ENCODE assay signal across 8 mouse cellular contexts in the genomic region with DNA sequence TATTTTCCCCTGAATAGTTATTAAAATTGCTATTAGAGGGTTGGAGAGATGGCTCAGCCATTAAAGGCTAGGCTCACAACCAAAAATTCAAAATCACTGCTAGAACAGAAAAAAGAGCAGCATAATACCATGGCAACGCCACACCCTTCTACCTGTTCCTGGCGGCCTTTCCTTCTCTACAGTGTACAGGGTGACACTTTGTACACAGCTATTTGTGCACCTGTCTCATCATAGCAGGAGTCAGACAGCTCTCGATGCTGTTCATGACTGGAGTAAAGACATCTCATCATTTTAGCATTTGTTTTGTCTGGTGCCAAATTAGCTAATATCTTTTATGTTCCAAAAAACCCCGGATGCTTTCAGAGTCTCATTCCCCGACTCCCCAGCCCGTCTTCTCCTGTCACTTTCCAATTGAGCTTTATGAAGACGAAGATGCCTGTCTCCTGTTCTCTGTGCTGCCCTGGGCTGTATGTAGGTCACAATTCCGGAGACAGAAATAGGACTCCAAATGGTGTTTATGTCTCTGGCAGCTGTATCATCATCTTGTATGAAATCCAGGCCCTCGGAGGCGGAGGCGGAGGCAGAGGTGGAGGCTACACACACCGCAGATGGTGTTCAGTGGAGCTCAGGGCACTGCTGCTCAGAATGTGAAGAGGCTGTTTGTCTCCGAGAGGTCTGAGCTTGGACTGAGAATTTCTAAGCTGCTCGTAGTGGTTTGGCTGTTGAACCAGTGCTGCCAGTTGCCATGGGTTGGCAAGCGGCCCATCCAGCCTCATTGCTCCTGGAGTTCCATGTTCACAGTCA.
DNase-seq lines count a peak whose midpoint lies in the region; ATAC-seq lines count a peak whose summit lies in the region.

No protein-coding gene starts in this region.

- 68% methylated on average over 15 of the region's 15 CpGs for whole genome bisulfite sequencing in embryonic facial prominence, embryonic 14.5 days
- WGBS in embryonic facial prominence, embryonic 10.5 days = 86% methylated on average over 15 of the region's 15 CpGs

- H3K27me3 ChIP-seq in embryonic facial prominence, embryonic 14.5 days (replicated peaks; ENCODE audit: control insufficient read depth, insufficient read depth, low read length) = no peaks in the 10 kb centered on the region
- H3K27me3 ChIP-seq in embryonic facial prominence, embryonic 10.5 days (replicated peaks; ENCODE audit: low read depth, poor library complexity, severe bottlenecking) = no peaks in the 10 kb centered on the region

- no peaks in the 10 kb centered on the region for H3K36me3 ChIP-seq in embryonic facial prominence, embryonic 14.5 days (ENCODE audit: control insufficient read depth, insufficient read depth, low read length)
- H3K36me3 ChIP-seq in embryonic facial prominence, embryonic 10.5 days (replicated peaks) = no peaks in the 10 kb centered on the region

- no peaks in the 10 kb centered on the region for H3K4me1 ChIP-seq in embryonic facial prominence, embryonic 14.5 days (ENCODE audit: control insufficient read depth, insufficient read depth, low read length)
- no peaks in the 10 kb centered on the region for H3K4me1 ChIP-seq in embryonic facial prominence, embryonic 10.5 days

- ATAC-seq in embryonic facial prominence, embryonic 14.5 days (ENCODE audit: low read depth) = no peak

- H3K4me2 ChIP-seq in embryonic facial prominence, embryonic 14.5 days (ENCODE audit: low read depth, low read length) = no peak overlapping the region

- H3K4me3 ChIP-seq in embryonic facial prominence, embryonic 14.5 days (ENCODE audit: low read depth, low read length) = no peak overlapping the region
- H3K4me3 ChIP-seq in embryonic facial prominence, embryonic 10.5 days = no peak overlapping the region

- H3K9ac ChIP-seq in embryonic facial prominence, embryonic 14.5 days (ENCODE audit: low read depth, low read length) = no peak overlapping the region

- peak; percentile 30 for DNase-seq in embryonic facial prominence, embryonic 14.5 days (ENCODE audit: low spot score)
- DNase-seq in embryonic facial prominence, embryonic 10.5 days (ENCODE audit: low spot score) = no peak
- DNase-seq in cerebellum, postnatal 14 days = peak; percentile 71 to 80
- DNase-seq in layer of hippocampus, adult 9-11 months = peak; percentile 90
- peak; percentile 15 to 49 for DNase-seq in lung, postnatal 4 days
- DNase-seq in adrenal gland, postnatal 14 days = no peak
- DNase-seq in ovary, postnatal 10 days (ENCODE audit: low spot score) = no peak
- no peak for DNase-seq in kidney, postnatal 25 days

- H3K27ac ChIP-seq in embryonic facial prominence, embryonic 14.5 days (replicated peaks; ENCODE audit: low read depth, low read length) = no peak overlapping the region
- H3K27ac ChIP-seq in embryonic facial prominence, embryonic 10.5 days (replicated peaks) = no peak overlapping the region

- H3K9me3 ChIP-seq in embryonic facial prominence, embryonic 14.5 days (ENCODE audit: control insufficient read depth, low read length) = no peaks in the 10 kb centered on the region
- H3K9me3 ChIP-seq in embryonic facial prominence, embryonic 10.5 days = no peaks in the 10 kb centered on the region

Comparison
In these comparisons a context has a peak if more than half of its experiments do, and no peak if none do; other contexts are left out.
1. DNase-seq: peak in embryonic facial prominence, embryonic 14.5 days (single experiment), cerebellum, postnatal 14 days (2 of 2), layer of hippocampus, adult 9-11 months (single experiment) and lung, postnatal 4 days (2 of 2); none in embryonic facial prominence, embryonic 10.5 days (single experiment), adrenal gland, postnatal 14 days (single experiment), ovary, postnatal 10 days (single experiment) and kidney, postnatal 25 days (0 of 2).